Mouse (Mus musculus): ENCODE results near the gene Als2cr12. TPM values are rescaled to one million over a fixed set of nuclear protein-coding genes. Genes with fewer than 3 reads are reported as not detected.

Als2cr12 gene
- 0.12 and 0.60 TPM in 2 replicates for polyA plus RNA-seq (2012; rRNA removed; ENCODE audit: low replicate concordance)

DNA sequence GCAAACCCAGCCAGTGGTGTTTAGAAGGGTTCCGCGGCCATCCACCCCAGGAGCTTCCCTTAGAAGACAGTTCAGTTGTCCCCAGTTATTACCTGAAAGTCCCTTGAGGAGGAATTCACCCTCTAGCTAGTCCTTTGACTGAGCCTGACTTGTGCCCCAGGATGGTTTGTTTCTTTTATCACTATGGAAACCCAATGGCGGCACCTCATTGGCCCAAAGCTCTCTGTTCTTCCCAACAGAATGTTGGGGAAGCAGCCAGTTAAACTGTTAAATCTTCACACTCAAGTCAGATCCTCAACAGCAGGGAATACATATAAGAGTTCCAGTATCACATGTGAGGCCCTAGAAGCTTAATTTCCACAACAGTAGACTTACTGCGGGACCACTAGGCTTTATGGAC is at the start of gene Als2cr12:
TSS of gene Als2cr12 (minus strand) at position 180 of the 400 bp plus-strand sequence.

DNA sequence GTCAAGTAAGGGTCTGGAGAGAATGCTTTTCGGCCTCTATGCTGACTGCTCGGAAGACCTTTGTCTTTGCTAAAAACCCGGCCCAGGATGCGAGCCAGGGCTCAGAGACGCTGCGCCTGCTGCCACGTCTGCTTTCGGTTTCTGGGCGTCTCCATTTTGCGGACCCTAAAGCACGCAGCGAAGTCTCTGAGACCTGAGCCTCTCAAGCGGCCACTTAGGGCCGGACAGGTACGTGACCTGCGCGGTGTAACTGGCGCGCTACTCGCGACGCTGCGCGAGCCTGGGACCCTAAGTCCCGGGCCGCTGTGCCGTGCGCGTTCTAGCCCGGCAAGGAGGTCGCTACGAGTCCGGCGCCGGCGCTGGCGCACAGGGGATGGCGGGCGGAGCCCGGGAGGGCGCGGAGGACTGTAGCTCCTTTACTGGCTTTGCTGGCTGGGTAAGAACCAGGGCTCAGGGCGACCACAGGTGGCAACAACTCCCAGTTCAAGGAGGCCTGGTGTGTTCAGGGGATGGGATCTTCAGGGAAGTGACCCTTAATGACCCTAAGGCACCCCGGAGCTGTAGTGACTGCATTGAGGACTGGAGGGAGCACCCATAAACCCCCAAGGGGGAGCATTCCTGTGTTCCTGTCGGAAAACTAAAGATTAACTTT is 15.7 kb upstream of the Als2cr12 start, which contains the start of gene Cflar:
TSS of gene Cflar (plus strand) at position 144 of the 652 bp plus-strand sequence.

Other genes starting within 250 kb of the Als2cr12 start
- gene Orc2, start 190.9 kb downstream of the Als2cr12 start, polyA plus RNA-seq (2012; rRNA removed; ENCODE audit: low replicate concordance) = 1.1 and 1.2 TPM in 2 replicates
- 0.14 and 0.42 TPM in 2 replicates for gene Fam126b, start 109.7 kb downstream of the Als2cr12 start, polyA plus RNA-seq (2012; rRNA removed; ENCODE audit: low replicate concordance)
- 7.8 and 12.0 TPM in 2 replicates for gene Ndufb3, start 109.6 kb downstream of the Als2cr12 start, polyA plus RNA-seq (2012; rRNA removed; ENCODE audit: low replicate concordance)
- gene Cflar, start 15.5 kb upstream of the Als2cr12 start, polyA plus RNA-seq (2012; rRNA removed; ENCODE audit: low replicate concordance) = 13.1 and 18.3 TPM in 2 replicates
- gene Casp8, start 99.4 kb upstream of the Als2cr12 start, polyA plus RNA-seq (2012; rRNA removed; ENCODE audit: low replicate concordance) = 2.2 and 2.7 TPM in 2 replicates